Mouse (Mus musculus) heart, adult 2 months (tissue): ENCODE measurements around the gene Gm20388. TPM values are rescaled to one million over a fixed set of nuclear protein-coding genes. Genes with fewer than 3 reads are reported as not detected.

Experiments
- DNase-seq, 2 experiments: peaks; one replicate each; pipeline ENCODE4 v3.0.0; 2021
- H3K27ac ChIP-seq: fragments of 200-600 bp; 2 replicates; pipeline ENCODE4 v1.8.1; 2022
- H3K27me3 ChIP-seq: fragments of 200-500 bp; 2 replicates; pipeline ENCODE4 v1.6.1; 2012; ENCODE audit warnings: mild to moderate bottlenecking, low read length, inconsistent platforms, mixed read lengths; ENCODE audit not compliant: control insufficient read depth, insufficient read depth
- H3K36me3 ChIP-seq: fragments of 200-500 bp; 2 replicates; pipeline ENCODE4 v1.6.1; 2012; ENCODE audit warnings: low read length, inconsistent platforms; ENCODE audit not compliant: control insufficient read depth, insufficient read depth
- H3K4me1 ChIP-seq: fragments of 200-500 bp; 2 replicates; pipeline ENCODE4 v1.6.1; 2011; ENCODE audit warnings: low read length; ENCODE audit not compliant: control insufficient read depth, insufficient read depth
- H3K4me3 ChIP-seq: fragments of 200-600 bp; 2 replicates; pipeline ENCODE4 v1.8.1; 2022
- H3K79me2 ChIP-seq: fragments of 200-500 bp; replicated peaks from 2 replicates; pipeline ENCODE4 v1.6.1; 2012; ENCODE audit warnings: mild to moderate bottlenecking, inconsistent platforms, low read length, moderate library complexity, mixed read lengths; ENCODE audit not compliant: control insufficient read depth, insufficient read depth
- H3K9ac ChIP-seq: fragments of 200-500 bp; 2 replicates; pipeline ENCODE4 v1.6.1; 2012; ENCODE audit warnings: low read depth, mild to moderate bottlenecking, control low read depth, inconsistent platforms, low read length, mixed read lengths
- CTCF ChIP-seq: fragments of 200-600 bp; IDR thresholded peaks from 2 replicates; pipeline ENCODE4 v1.8.1; 2022; ENCODE audit warnings: antibody characterized with exemption, mild to moderate bottlenecking, moderate library complexity
- EP300 ChIP-seq: fragments of 200-500 bp; IDR thresholded peaks from 2 replicates; pipeline ENCODE4 v1.6.1; 2011; ENCODE audit warnings: low read depth, low read length, control low read depth; ENCODE audit not compliant: insufficient read depth
- POLR2A ChIP-seq: fragments of 200-500 bp; IDR thresholded peaks from 2 replicates; pipeline ENCODE4 v1.6.1; 2011; ENCODE audit warnings: mild to moderate bottlenecking, low read depth, low read length, control low read depth; ENCODE audit not compliant: insufficient read depth
- WGBS: fragments of 180-500 bp; shearing (Covaris S2); methylation state at CpG from one replicate; pipeline ENCODE4 v1.1.7; 2018; 5-methylcytosine and 5-hydroxymethylcytosine counted together
- intact Hi-C: fragments of 180-260 bp; cut with DNase I; formaldehyde crosslinking; loops from one replicate; pipeline ENCODE4 v1.15.1; 2025
- polyA plus RNA-seq: library from polyadenylated mRNA; depleted of rRNA; stranded (reverse); fragments of >200 nt; gene quantifications from 2 replicates; pipeline ENCODE4 v1.2.3, GENCODE M21; 2012
- total RNA-seq, 2 experiments: library from RNA; stranded (reverse); gene quantifications; 2 replicates each; pipeline ENCODE4 v1.2.3; 2021

Gene Gm20388
- total and polyA plus RNA-seq, 3 experiments, result 1.8 to 32.3 TPM; not detected in 1

GRCm38 (mm10) chr8:123105553-123106326, 3195.1 kb downstream of the Gm20388 start:
- intact Hi-C loops, result loop anchor here (2.0 to 10.0 kb wide), 2 partner anchors 97 to 259 kb away; no protein-coding TSS in a partner anchor

GRCm38 (mm10) chr8:123106531-123106930, 3195.9 kb downstream of the Gm20388 start:
- 33% methylated on average over 2 of the region's 2 CpGs for WGBS
- Histone ChIP-seq H3K4me3 (no peak overlapping the region), H3K4me1 (peaks cover 2% of the 10 kb centered on the region; the same call in 1 of the 2 replicates), H3K27me3 (no peaks in the 10 kb centered on the region), H3K36me3 (peaks cover 9% of the 10 kb centered on the region), H3K79me2 (0 out of 2 replicates have a peak, but pooled peaks cover 1% of the 10 kb centered on the region), H3K27ac (no peak overlapping the region), H3K9ac (no peak overlapping the region)
- no peak for DNase-seq
- intact Hi-C loops, result loop anchor here (2.0 to 10.0 kb wide), 2 partner anchors 96 to 258 kb away; no protein-coding TSS in a partner anchor
- TF ChIP-seq CTCF, result peak; percentile 64
- TF ChIP-seq EP300, result no peak

More at GRCm38 (mm10) chr8:123105553-123106326, 3195.1 kb downstream of the Gm20388 start:
- Histone ChIP-seq H3K27ac (no peak overlapping the region), H3K9ac (no peak overlapping the region), H3K79me2 (0 out of 2 replicates have a peak, but pooled peaks cover 1% of the 10 kb centered on the region), H3K4me3 (no peak overlapping the region), H3K27me3 (no peaks in the 10 kb centered on the region), H3K4me1 (peaks cover 2% of the 10 kb centered on the region; the same call in 1 of the 2 replicates), H3K36me3 (peaks cover 9% of the 10 kb centered on the region)
- TF ChIP-seq CTCF (peak; percentile 75), POLR2A (peak; percentile 27; the same call in 1 of the 2 replicates), EP300 (no peak)
- 70% methylated on average over 5 of the region's 5 CpGs for WGBS
- no peak for DNase-seq

GRCm38 (mm10) chr8:123108010-123108409, 3197.4 kb downstream of the Gm20388 start:
- Histone ChIP-seq H3K79me2 (no peaks in the 10 kb centered on the region), H3K4me1 (peaks cover 2% of the 10 kb centered on the region; the same call in 1 of the 2 replicates), H3K4me3 (no peak overlapping the region), H3K27me3 (no peaks in the 10 kb centered on the region), H3K36me3 (peaks cover 9% of the 10 kb centered on the region), H3K27ac (no peak overlapping the region), H3K9ac (no peak overlapping the region)
- DNase-seq, result no peak
- WGBS, result 61% methylated on average over 1 of the region's 1 CpGs
- intact Hi-C loops, result loop anchor here (10.0 kb wide), 1 partner anchor 257 kb away; no protein-coding TSS in a partner anchor
- no peak for TF ChIP-seq POLR2A
- no peak for TF ChIP-seq EP300
- TF ChIP-seq CTCF, result peak; percentile 63

- Histone ChIP-seq H3K27ac (no peak overlapping the region), H3K36me3 (peaks cover 2% of the 10 kb centered on the region), H3K79me2 (no peaks in the 10 kb centered on the region), H3K27me3 (no peaks in the 10 kb centered on the region), H3K4me1 (no peaks in the 10 kb centered on the region), H3K9ac (no peak overlapping the region), H3K4me3 (no peak overlapping the region)
- no peak for DNase-seq
- intact Hi-C loops, result loop anchor here (10.0 kb wide), 1 partner anchor 256 kb away; no protein-coding TSS in a partner anchor
- TF ChIP-seq EP300, result no peak
- no peak for TF ChIP-seq CTCF
- no peak for TF ChIP-seq POLR2A
- WGBS, result 70% methylated on average over 5 of the region's 5 CpGs
Measured at GRCm38 (mm10) chr8:123108953-123109352, 3198.3 kb downstream of the Gm20388 start.

GRCm38 (mm10) chr8:123110649-123111048, 3200.0 kb downstream of the Gm20388 start:
- Histone ChIP-seq H3K27ac (no peak overlapping the region), H3K36me3 (no peaks in the 10 kb centered on the region), H3K9ac (no peak overlapping the region), H3K27me3 (no peaks in the 10 kb centered on the region), H3K4me1 (no peaks in the 10 kb centered on the region), H3K4me3 (no peak overlapping the region), H3K79me2 (no peaks in the 10 kb centered on the region)
- peak; percentile 55 to 67 for DNase-seq
- intact Hi-C loops, result loop anchor here (2.0 kb wide), 1 partner anchor 44 kb away; no protein-coding TSS in a partner anchor
- TF ChIP-seq CTCF (peak; percentile 84), POLR2A (no peak), EP300 (no peak)
- 5% methylated on average over 4 of the region's 4 CpGs for WGBS

DNA sequence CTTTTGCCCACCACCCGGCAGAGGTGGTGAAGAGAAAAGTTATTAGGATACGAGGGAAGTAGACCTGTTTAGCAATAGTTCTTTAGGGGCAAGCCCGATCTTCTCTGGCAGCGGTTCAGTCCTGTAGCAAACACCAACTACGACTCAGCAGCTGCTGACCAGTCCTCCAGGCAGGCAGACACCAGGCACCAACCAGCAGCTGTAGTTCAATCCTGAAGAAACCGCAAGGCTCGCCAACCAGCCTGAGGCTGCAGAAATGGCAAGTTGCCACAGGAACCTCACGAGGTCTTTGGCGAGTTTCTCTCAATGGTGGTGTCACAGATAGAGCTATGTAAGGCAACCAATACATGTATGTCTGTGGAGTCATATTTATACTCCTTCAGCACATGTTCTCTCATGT, 3202.3 kb downstream of the Gm20388 start:
- WGBS, result 73% methylated on average over 9 of the region's 9 CpGs
- Histone ChIP-seq H3K4me1 (peaks cover 3% of the 10 kb centered on the region; the same call in 1 of the 2 replicates), H3K9ac (no peak overlapping the region), H3K4me3 (no peak overlapping the region), H3K27me3 (peaks cover 14% of the 10 kb centered on the region), H3K79me2 (no peaks in the 10 kb centered on the region), H3K27ac (no peak overlapping the region), H3K36me3 (no peaks in the 10 kb centered on the region)
- no peak for DNase-seq
- intact Hi-C loops, result no loop called here
- no peak for TF ChIP-seq POLR2A
- TF ChIP-seq EP300, result no peak
- no peak for TF ChIP-seq CTCF
